Mouse (Mus musculus) ES-E14 (cell line): ENCODE data around the gene Fndc10. TPM values are rescaled to one million over a fixed set of nuclear protein-coding genes. Genes with fewer than 3 reads are reported as not detected.

Source experiments
- DNase-seq: peaks from one replicate; pipeline ENCODE4 v3.0.0-alpha.2; 2013; ENCODE audit warnings: low read depth, low spot score
- H3K27ac ChIP-seq: 2 replicates; pipeline ENCODE4 v1.5.1; 2012; ENCODE audit warnings: low read depth, mild to moderate bottlenecking, low read length, moderate library complexity, mixed read lengths; ENCODE audit not compliant: poor library complexity, insufficient read depth, severe bottlenecking
- H3K36me3 ChIP-seq: 2 replicates; pipeline ENCODE4 v1.6.1; 2012; ENCODE audit warnings: mild to moderate bottlenecking, low read length, moderate library complexity, mixed read lengths; ENCODE audit not compliant: control insufficient read depth, poor library complexity, insufficient read depth, severe bottlenecking
- H3K4me1 ChIP-seq, 2 experiments: fragments of 150-350 bp in 1 of 2; sonication (generic) in 1 of 2; 2 replicates each; pipeline ENCODE4 v1.6.1; 2012; ENCODE audit warnings: low read length in 2 of 2, mild to moderate bottlenecking in 1 of 2, mixed read lengths in 1 of 2; ENCODE audit not compliant: control insufficient read depth in 2 of 2, insufficient read depth in 2 of 2, poor library complexity in 1 of 2
- H3K4me3 ChIP-seq, 2 experiments: fragments of 150-350 bp in 1 of 2; sonication (generic) in 1 of 2; 2 replicates each; pipeline ENCODE4 v1.5.1; 2012; ENCODE audit warnings: low read length in 2 of 2, low read depth in 1 of 2, mild to moderate bottlenecking in 1 of 2, mixed read lengths in 1 of 2; ENCODE audit not compliant: insufficient read depth in 1 of 2, poor library complexity in 1 of 2, severe bottlenecking in 1 of 2
- H3K9ac ChIP-seq: 2 replicates; pipeline ENCODE4 v1.6.1; 2012; ENCODE audit warnings: low read depth, mild to moderate bottlenecking, low read length, mixed read lengths; ENCODE audit not compliant: poor library complexity, insufficient read depth, severe bottlenecking
- H3K9me3 ChIP-seq: fragments of 150-350 bp; sonication (generic); 2 replicates; pipeline ENCODE4 v1.6.1; 2012; ENCODE audit warnings: low read depth, mild to moderate bottlenecking, low read length; ENCODE audit not compliant: control insufficient read depth, insufficient read depth
- CHD2 ChIP-seq: IDR thresholded peaks from 2 replicates; pipeline ENCODE4 v1.6.1; 2014; ENCODE audit warnings: mild to moderate bottlenecking, low read depth, low read length, inconsistent platforms
- HCFC1 ChIP-seq: IDR thresholded peaks from 2 replicates; pipeline ENCODE4 v1.6.1; 2012; ENCODE audit warnings: low read length, inconsistent platforms, borderline replicate concordance; ENCODE audit not compliant: insufficient read depth
- MAFK ChIP-seq: IDR thresholded peaks from 2 replicates; pipeline ENCODE4 v1.6.1; 2014; ENCODE audit warnings: mild to moderate bottlenecking, low read depth, low read length, inconsistent platforms; ENCODE audit not compliant: insufficient read depth
- ZC3H11A ChIP-seq: IDR thresholded peaks from 2 replicates; pipeline ENCODE4 v1.6.1; 2012; ENCODE audit warnings: low read depth, mild to moderate bottlenecking, inconsistent platforms, low read length, borderline replicate concordance
- ZNF384 ChIP-seq: IDR thresholded peaks from 2 replicates; pipeline ENCODE4 v1.6.1; 2012; ENCODE audit warnings: low read depth, low read length, inconsistent platforms
- in situ Hi-C, 2 experiments: fragments of 600-800 bp; cut with MboI; formaldehyde crosslinking; loops; one replicate each; pipeline ENCODE4 v1.15.1; 2025; ENCODE audit warnings: low sequenced_read_pairs in 2 of 2, inconsistent platforms in 1 of 2; ENCODE audit not compliant: unreplicated experiment in 2 of 2
- total RNA-seq: library from RNA; depleted of rRNA; stranded (reverse); fragments of 300-350 nt; gene quantifications from 2 replicates; pipeline ENCODE4 v1.2.3, GENCODE M21; 2012; rRNA removed

Fndc10 gene
- total RNA-seq, 1 experiment = 10.0 TPM

GRCm38 (mm10) chr4:155742684-155743083 is 48.5 kb downstream of the Fndc10 start:
- no peak for TF ChIP-seq ZNF384
- no peak for TF ChIP-seq ZC3H11A
- no peak for TF ChIP-seq CHD2
- no peak for TF ChIP-seq MAFK
- TF ChIP-seq HCFC1 = no peak
- H3K27ac ChIP-seq = no peak overlapping the region
- H3K9me3 ChIP-seq = no peaks in the 10 kb centered on the region
- peaks cover 49% of the 10 kb centered on the region for H3K36me3 ChIP-seq
- H3K4me3 ChIP-seq = no peak overlapping the region
- no peak for DNase-seq
- in situ Hi-C loops = no loop called here
- H3K9ac ChIP-seq = no peak overlapping the region
- H3K4me1 ChIP-seq = peaks cover 0 to 10% of the 10 kb centered on the region in 2 experiments; a peak in 2 of 4 replicates

- Histone ChIP-seq H3K9ac (no peak overlapping the region), H3K27ac (no peak overlapping the region), H3K4me1 (peaks cover 0 to 8% of the 10 kb centered on the region in 2 experiments; a peak in 2 of 4 replicates), H3K9me3 (no peaks in the 10 kb centered on the region), H3K4me3 (no peak overlapping the region), H3K36me3 (peaks cover 66% of the 10 kb centered on the region)
- in situ Hi-C loops = no loop called here
- DNase-seq = no peak
- TF ChIP-seq HCFC1 = no peak
- no peak for TF ChIP-seq MAFK
- TF ChIP-seq ZC3H11A = no peak
- TF ChIP-seq ZNF384 = no peak
- TF ChIP-seq CHD2 = no peak
Observed at GRCm38 (mm10) chr4:155744474-155744873, 50.3 kb downstream of the Fndc10 start.

- H3K4me3 ChIP-seq = no peak overlapping the region
- in situ Hi-C loops = no loop called here
Observed at GRCm38 (mm10) chr4:155745136-155745535, 51.0 kb downstream of the Fndc10 start.

More at GRCm38 (mm10) chr4:155745136-155745535, 51.0 kb downstream of the Fndc10 start:
- DNase-seq = no peak
- no peaks in the 10 kb centered on the region for H3K9me3 ChIP-seq
- H3K9ac ChIP-seq = no peak overlapping the region
- TF ChIP-seq CHD2 (no peak), HCFC1 (no peak), ZC3H11A (no peak), ZNF384 (no peak), MAFK (no peak)
- peaks cover 0 to 5% of the 10 kb centered on the region in 2 experiments; a peak in 2 of 4 replicates for H3K4me1 ChIP-seq
- H3K36me3 ChIP-seq = peaks cover 71% of the 10 kb centered on the region
- H3K27ac ChIP-seq = no peak overlapping the region

Other genes with a start within 250 kb of the Fndc10 start
- 0.58 and 0.67 TPM in 2 replicates for gene Tmem52, start 225.2 kb upstream of the Fndc10 start, total RNA-seq
- 134 and 156 TPM in 2 replicates for gene Gnb1, start 203.0 kb upstream of the Fndc10 start, total RNA-seq
- 73.5 and 88.5 TPM in 2 replicates for gene Nadk, start 132.0 kb upstream of the Fndc10 start, total RNA-seq
- gene Slc35e2, start 92.9 kb upstream of the Fndc10 start, total RNA-seq = 25.5 and 33.5 TPM in 2 replicates
- 45.7 and 50.1 TPM in 2 replicates for gene Cdk11b, start 69.5 kb upstream of the Fndc10 start, total RNA-seq
- not detected in 2 replicates for gene Gm10563, start 48.9 kb upstream of the Fndc10 start, total RNA-seq
- gene Mmp23, start 41.0 kb upstream of the Fndc10 start, total RNA-seq = 12.1 and 19.0 TPM in 2 replicates
- 55.3 and 100 TPM in 2 replicates for gene Mib2, start 25.1 kb upstream of the Fndc10 start, total RNA-seq
- gene Ssu72, start 10.5 kb downstream of the Fndc10 start, total RNA-seq = 125 and 129 TPM in 2 replicates
- 0.22 and 0.58 TPM in 2 replicates for gene Tmem240, start 40.5 kb downstream of the Fndc10 start, total RNA-seq
- 169 and 267 TPM in 2 replicates for gene Atad3a, start 66.8 kb downstream of the Fndc10 start, total RNA-seq
- gene Vwa1, start 80.4 kb downstream of the Fndc10 start, total RNA-seq = 4.6 and 10.6 TPM in 2 replicates
- 0.09 and 0.11 TPM in 2 replicates for gene Tmem88b, start 91.5 kb downstream of the Fndc10 start, total RNA-seq
- 0.49 and 0.74 TPM in 2 replicates for gene Ankrd65, start 96.1 kb downstream of the Fndc10 start, total RNA-seq
- gene Mrpl20, start 108.5 kb downstream of the Fndc10 start, total RNA-seq = 114 and 157 TPM in 2 replicates
- gene Ccnl2, start 118.1 kb downstream of the Fndc10 start, total RNA-seq = 103 and 171 TPM in 2 replicates
- gene Aurkaip1, start 136.9 kb downstream of the Fndc10 start, total RNA-seq = 156 and 162 TPM in 2 replicates
- 14.2 and 14.4 TPM in 2 replicates for gene Mxra8, start 145.3 kb downstream of the Fndc10 start, total RNA-seq
- gene Dvl1, start 153.1 kb downstream of the Fndc10 start, total RNA-seq = 49.8 and 88.0 TPM in 2 replicates
- gene Tas1r3, start 169.0 kb downstream of the Fndc10 start, total RNA-seq = 0.40 and 0.58 TPM in 2 replicates
- gene Cptp, start 175.1 kb downstream of the Fndc10 start, total RNA-seq = 9.7 and 10.1 TPM in 2 replicates
- gene Ints11, start 175.2 kb downstream of the Fndc10 start, total RNA-seq = 106 and 119 TPM in 2 replicates
- 62.2 and 104 TPM in 2 replicates for gene Pusl1, start 197.4 kb downstream of the Fndc10 start, total RNA-seq
- 17.1 and 32.0 TPM in 2 replicates for gene Acap3, start 197.5 kb downstream of the Fndc10 start, total RNA-seq
- gene Ube2j2, start 249.5 kb downstream of the Fndc10 start, total RNA-seq = 57.9 and 74.1 TPM in 2 replicates